Mouse (Mus musculus): ENCODE measurements at regions not wholly inside any gene's neighbourhood (a gene's known extent, or its start where the extent isn't known, plus 50 kb on each side); places are given as distances from the start of the nearest gene placed in this dataset.

DNA sequence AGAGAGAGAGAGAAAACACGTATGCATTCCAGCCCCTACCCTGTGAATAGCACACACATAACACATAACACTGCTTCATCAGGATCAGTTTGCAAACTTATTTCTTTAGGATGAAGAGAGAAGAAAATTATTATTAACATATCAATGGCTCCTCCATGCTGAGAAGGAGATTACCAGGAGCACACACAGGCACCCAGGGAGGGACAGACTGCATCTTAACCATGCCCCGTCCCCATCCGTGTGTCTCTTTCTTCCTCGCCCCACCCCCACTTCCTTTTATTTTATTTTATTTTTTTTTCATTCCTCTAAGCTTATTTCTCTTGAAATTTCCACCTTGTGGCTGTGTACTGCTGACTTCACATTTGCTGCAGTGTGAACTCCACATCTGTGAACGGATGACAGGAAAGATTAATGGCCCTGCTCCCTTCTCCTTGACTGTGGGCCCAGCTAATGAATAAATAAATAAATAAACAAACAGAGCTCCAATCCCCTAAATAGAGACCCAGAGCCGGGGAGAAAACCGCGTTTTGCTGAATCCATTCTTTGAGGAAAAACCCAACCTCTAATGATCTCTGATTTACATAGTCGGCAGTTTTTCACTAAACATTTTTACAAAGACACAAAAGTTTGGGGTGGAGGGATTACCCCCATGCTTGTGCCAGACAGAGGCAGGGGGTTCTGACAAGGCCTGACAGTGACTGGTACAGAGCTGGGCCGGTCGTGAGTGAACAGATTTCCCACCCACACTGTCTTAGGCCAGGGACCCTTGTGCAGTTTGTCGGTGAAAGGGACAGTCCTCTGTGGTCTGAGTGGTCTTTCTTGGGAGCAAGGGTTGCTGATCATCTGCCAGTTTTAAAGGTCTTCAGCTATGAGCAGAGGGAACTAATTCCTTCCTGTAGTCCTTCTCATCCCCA lies 127.0 kb downstream of the Dhx35 start:
- Histone ChIP-seq H3K9ac (replicated peaks; ENCODE audit: low read length, poor library complexity, severe bottlenecking) (no peak overlapping the region), H3K27ac (ENCODE audit: low read depth, low read length) (no peak overlapping the region), H3K27me3 (ENCODE audit: insufficient read depth, low read length) (no peaks in the 10 kb centered on the region), H3K9me3 (ENCODE audit: low read length) (no peaks in the 10 kb centered on the region), H3K4me2 (ENCODE audit: low read depth, low read length, poor library complexity, severe bottlenecking) (no peak overlapping the region), H3K4me3 (ENCODE audit: low read depth, low read length) (no peak overlapping the region), H3K36me3 (ENCODE audit: insufficient read depth, low read length) (no peaks in the 10 kb centered on the region), H3K4me1 (ENCODE audit: insufficient read depth, low read length) (no peaks in the 10 kb centered on the region)
- DNase-seq (ENCODE audit: low spot score): peak; percentile 51
- no peak for ATAC-seq (ENCODE audit: low FRiP score)
- TF ChIP-seq CTCF (IDR thresholded peaks at IDR 0.05): no peak
- WGBS: 25% methylated on average over 12 of the region's 12 CpGs

DNA sequence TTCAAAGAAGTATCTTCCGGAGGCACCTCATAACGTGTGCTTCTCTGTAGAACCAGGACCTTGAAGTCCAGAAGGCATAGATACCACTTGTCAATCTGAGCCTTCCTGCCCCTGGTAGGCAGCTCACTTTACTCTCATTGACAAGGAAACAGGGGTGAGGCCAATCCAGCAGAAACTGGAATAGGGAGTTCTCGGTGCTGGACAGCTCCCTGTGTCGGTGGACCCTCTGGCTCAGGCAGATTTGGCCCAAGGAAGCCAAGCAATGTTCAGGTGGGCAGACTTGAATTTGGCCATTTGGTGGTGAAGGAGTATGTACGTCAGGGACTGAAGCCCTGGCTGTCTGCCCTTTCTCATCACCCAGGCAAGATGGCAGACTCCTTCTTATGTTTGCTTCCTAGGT lies 128.2 kb downstream of the Dhx35 start:
- no peak for TF ChIP-seq CTCF (IDR thresholded peaks at IDR 0.05)
- H3K36me3 ChIP-seq (ENCODE audit: insufficient read depth, low read length): no peaks in the 10 kb centered on the region
- H3K27ac ChIP-seq (ENCODE audit: low read depth, low read length): no peak overlapping the region
- H3K9me3 ChIP-seq (ENCODE audit: low read length): no peaks in the 10 kb centered on the region
- no peaks in the 10 kb centered on the region for H3K27me3 ChIP-seq (ENCODE audit: insufficient read depth, low read length)
- no peak overlapping the region for H3K9ac ChIP-seq (replicated peaks; ENCODE audit: low read length, poor library complexity, severe bottlenecking)
- WGBS: 72% methylated on average over 5 of the region's 5 CpGs
- no peak overlapping the region for H3K4me3 ChIP-seq (ENCODE audit: low read depth, low read length)
- H3K4me2 ChIP-seq (ENCODE audit: low read depth, low read length, poor library complexity, severe bottlenecking): no peak overlapping the region
- no peaks in the 10 kb centered on the region for H3K4me1 ChIP-seq (ENCODE audit: insufficient read depth, low read length)
- ATAC-seq (ENCODE audit: low FRiP score): no peak
- DNase-seq (ENCODE audit: low spot score): no peak

DNA sequence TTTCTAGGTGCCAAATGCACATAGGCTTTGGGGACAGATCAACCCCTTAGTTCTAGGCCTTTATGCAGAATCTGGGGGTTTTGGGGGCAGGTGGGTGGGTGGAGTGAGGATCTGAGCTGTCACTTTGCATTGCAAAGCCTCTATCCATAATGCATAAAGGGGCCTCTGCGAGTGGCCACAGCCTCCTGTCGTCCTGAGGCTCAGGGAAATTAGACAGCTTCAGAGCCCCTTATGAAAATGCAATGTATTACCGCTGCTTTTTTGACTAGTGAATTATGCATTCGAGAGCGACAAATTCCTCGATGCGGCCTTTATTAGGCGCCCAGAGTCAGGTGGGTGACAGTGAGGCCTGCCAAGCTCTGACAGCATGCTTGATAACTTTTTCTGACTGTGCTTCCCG lies 134.9 kb downstream of the Dhx35 start:
- Histone ChIP-seq H3K4me2 (ENCODE audit: low read depth, low read length, poor library complexity, severe bottlenecking) (no peak overlapping the region), H3K9me3 (ENCODE audit: low read length) (no peaks in the 10 kb centered on the region), H3K4me3 (ENCODE audit: low read depth, low read length) (no peak overlapping the region), H3K4me1 (ENCODE audit: insufficient read depth, low read length) (no peaks in the 10 kb centered on the region; the same call in 1 of the 2 replicates), H3K36me3 (ENCODE audit: insufficient read depth, low read length) (no peaks in the 10 kb centered on the region), H3K9ac (replicated peaks; ENCODE audit: low read length, poor library complexity, severe bottlenecking) (no peak overlapping the region), H3K27me3 (ENCODE audit: insufficient read depth, low read length) (no peaks in the 10 kb centered on the region), H3K27ac (ENCODE audit: low read depth, low read length) (no peak overlapping the region)
- ATAC-seq (ENCODE audit: low FRiP score) (no peak), DNase-seq (ENCODE audit: low spot score) (no peak)
- no peak for TF ChIP-seq CTCF (IDR thresholded peaks at IDR 0.05)
- 19% methylated on average over 9 of the region's 9 CpGs for WGBS

DNA sequence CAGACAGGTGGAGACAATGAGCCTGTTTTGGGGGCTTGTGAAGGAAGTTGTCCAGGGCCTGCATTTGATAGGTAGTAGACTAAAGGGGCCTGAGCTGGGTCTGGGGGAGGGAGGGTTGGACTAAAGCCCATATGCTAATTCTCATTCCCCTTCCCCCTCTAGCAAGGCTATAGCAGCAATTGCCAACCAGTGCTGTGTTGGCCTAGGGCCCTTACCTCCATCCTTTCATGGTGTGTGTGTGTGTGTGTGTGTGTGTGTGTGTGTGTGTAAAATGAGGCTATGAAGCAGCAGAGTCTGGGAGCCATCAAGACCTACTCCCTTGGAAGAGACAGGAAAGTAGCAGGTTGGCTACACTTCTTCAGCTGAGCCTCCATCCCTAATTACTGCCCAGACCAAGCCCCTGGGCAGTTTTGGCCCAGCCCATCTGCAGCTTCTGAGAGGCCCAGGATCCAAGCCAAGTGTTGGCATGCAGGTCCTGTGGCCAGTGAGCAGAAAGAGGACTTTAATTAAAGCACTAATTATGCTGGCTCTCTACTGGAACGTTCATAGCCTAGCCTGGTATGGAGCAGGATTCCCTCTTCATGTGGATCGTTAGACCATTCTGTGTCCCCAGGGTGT lies 143.4 kb downstream of the Dhx35 start:
- ATAC-seq (ENCODE audit: low FRiP score) (no peak), DNase-seq (ENCODE audit: low spot score) (peak; percentile 90)
- Histone ChIP-seq H3K4me2 (ENCODE audit: low read depth, low read length, poor library complexity, severe bottlenecking) (no peak overlapping the region), H3K4me3 (ENCODE audit: low read depth, low read length) (no peak overlapping the region), H3K9ac (replicated peaks; ENCODE audit: low read length, poor library complexity, severe bottlenecking) (no peak overlapping the region), H3K27me3 (ENCODE audit: insufficient read depth, low read length) (no peaks in the 10 kb centered on the region), H3K9me3 (ENCODE audit: low read length) (0 out of 2 replicates have a peak, but pooled peaks cover 6% of the 10 kb centered on the region), H3K4me1 (ENCODE audit: insufficient read depth, low read length) (no peaks in the 10 kb centered on the region), H3K27ac (ENCODE audit: low read depth, low read length) (no peak overlapping the region), H3K36me3 (ENCODE audit: insufficient read depth, low read length) (no peaks in the 10 kb centered on the region)
- no peak for TF ChIP-seq CTCF (IDR thresholded peaks at IDR 0.05)
- WGBS: 51% methylated on average over 2 of the region's 2 CpGs

DNA sequence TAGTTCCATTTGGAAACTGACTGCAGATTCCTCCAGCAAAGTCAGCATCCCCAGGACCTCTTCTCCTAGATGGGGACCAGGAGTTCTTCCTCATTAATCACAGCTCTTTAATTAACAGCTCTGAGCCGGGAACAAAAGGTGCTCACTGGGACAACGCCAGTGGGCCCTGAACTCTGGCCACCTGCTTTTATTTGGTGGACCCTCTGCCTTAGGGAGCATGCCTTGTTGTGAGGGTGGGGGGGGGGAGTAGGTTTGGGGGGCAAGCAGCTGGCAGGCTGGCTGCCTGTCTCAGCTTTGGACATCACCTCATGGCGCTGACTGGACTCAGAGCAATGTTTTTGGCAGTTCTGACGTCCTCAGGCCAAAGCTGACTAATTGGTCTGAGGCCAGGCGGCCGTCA lies 154.8 kb downstream of the Dhx35 start:
- H3K4me2 ChIP-seq (ENCODE audit: low read depth, low read length, poor library complexity, severe bottlenecking): no peak overlapping the region
- no peaks in the 10 kb centered on the region for H3K4me1 ChIP-seq (ENCODE audit: insufficient read depth, low read length)
- H3K27ac ChIP-seq (ENCODE audit: low read depth, low read length): no peak overlapping the region
- no peaks in the 10 kb centered on the region for H3K9me3 ChIP-seq (ENCODE audit: low read length)
- ATAC-seq (ENCODE audit: low FRiP score): no peak
- no peak overlapping the region for H3K9ac ChIP-seq (replicated peaks; ENCODE audit: low read length, poor library complexity, severe bottlenecking)
- H3K27me3 ChIP-seq (ENCODE audit: insufficient read depth, low read length): no peaks in the 10 kb centered on the region
- no peak overlapping the region for H3K4me3 ChIP-seq (ENCODE audit: low read depth, low read length)
- DNase-seq (ENCODE audit: low spot score): peak; percentile 15
- TF ChIP-seq CTCF (IDR thresholded peaks at IDR 0.05): no peak
- 46% methylated on average over 6 of the region's 6 CpGs for whole genome bisulfite sequencing
- no peaks in the 10 kb centered on the region for H3K36me3 ChIP-seq (ENCODE audit: insufficient read depth, low read length)

DNA sequence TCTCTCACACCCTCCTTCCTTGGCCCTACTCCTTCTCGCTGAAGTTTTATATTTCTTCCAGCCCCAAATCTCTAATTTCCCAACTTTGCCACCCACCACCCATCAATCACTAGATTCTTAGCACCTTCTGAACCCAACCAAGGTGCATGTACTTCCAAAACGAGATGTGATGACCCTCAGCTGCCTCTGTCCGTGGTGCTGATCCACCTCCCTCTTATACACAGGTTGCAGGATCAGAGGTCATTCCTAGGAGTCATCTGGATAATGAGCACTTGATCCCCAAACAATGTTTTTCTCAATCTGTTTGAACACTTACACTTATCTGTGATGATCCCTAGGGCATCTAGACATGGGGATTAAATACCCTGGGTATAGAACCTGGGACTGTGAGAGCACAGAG lies 156.5 kb downstream of the Dhx35 start:
- no peaks in the 10 kb centered on the region for H3K27me3 ChIP-seq (ENCODE audit: insufficient read depth, low read length)
- no peak overlapping the region for H3K4me2 ChIP-seq (ENCODE audit: low read depth, low read length, poor library complexity, severe bottlenecking)
- no peaks in the 10 kb centered on the region for H3K36me3 ChIP-seq (ENCODE audit: insufficient read depth, low read length)
- no peak overlapping the region for H3K27ac ChIP-seq (ENCODE audit: low read depth, low read length)
- TF ChIP-seq CTCF (IDR thresholded peaks at IDR 0.05): no peak
- H3K4me3 ChIP-seq (ENCODE audit: low read depth, low read length): no peak overlapping the region
- no peaks in the 10 kb centered on the region for H3K9me3 ChIP-seq (ENCODE audit: low read length)
- no peaks in the 10 kb centered on the region for H3K4me1 ChIP-seq (ENCODE audit: insufficient read depth, low read length)
- DNase-seq (ENCODE audit: low spot score) (no peak), ATAC-seq (ENCODE audit: low FRiP score) (no peak)
- WGBS: 35% methylated on average over 3 of the region's 3 CpGs
- H3K9ac ChIP-seq (replicated peaks; ENCODE audit: low read length, poor library complexity, severe bottlenecking): no peak overlapping the region

All from midbrain, postnatal 0 days (tissue).